Mouse (Mus musculus) gastrocnemius, postnatal 4 days (tissue): ENCODE results near the gene Gon7. TPM values are rescaled to one million over a fixed set of nuclear protein-coding genes. Genes with fewer than 3 reads are reported as not detected.
A peak's percentile ranks its signal among the peaks of the same experiment; 100 is the strongest.

Source experiments
- DNase-seq, 2 experiments: peaks; one replicate each; pipeline ENCODE4 v3.0.0; 2021 to 2022; ENCODE audit warnings: low spot score in 2 of 2, mixed read lengths in 2 of 2
- long read RNA-seq, 2 experiments: library from polyadenylated mRNA; stranded (forward); transcript quantifications; one replicate each; pipeline ENCODE4 v2.0.0; 2021
- total RNA-seq, 2 experiments: library from RNA; stranded (reverse); gene quantifications; 2 replicates each; pipeline ENCODE4 v1.2.3; 2021

Gon7 gene
- total RNA-seq: 10 to 100 TPM in 1 of 2 experiments, 1 to 10 TPM in 1; 9.5 to 10.9 TPM
- long read RNA-seq, experiment 1, transcript Gon7-201 (2 exons, 1,152 nt): major isoform, 8 of 8 reads
- long read RNA-seq, experiment 1, partial matches to known transcripts: 0 of 8 reads
- long read RNA-seq, experiment 1, other reads (novel, unspliced or antisense): 0 of 8 reads
- long read RNA-seq, experiment 2, partial matches to known transcripts: 0 of 4 reads
- long read RNA-seq, experiment 2, other reads (novel, unspliced or antisense): 0 of 4 reads

DNA sequence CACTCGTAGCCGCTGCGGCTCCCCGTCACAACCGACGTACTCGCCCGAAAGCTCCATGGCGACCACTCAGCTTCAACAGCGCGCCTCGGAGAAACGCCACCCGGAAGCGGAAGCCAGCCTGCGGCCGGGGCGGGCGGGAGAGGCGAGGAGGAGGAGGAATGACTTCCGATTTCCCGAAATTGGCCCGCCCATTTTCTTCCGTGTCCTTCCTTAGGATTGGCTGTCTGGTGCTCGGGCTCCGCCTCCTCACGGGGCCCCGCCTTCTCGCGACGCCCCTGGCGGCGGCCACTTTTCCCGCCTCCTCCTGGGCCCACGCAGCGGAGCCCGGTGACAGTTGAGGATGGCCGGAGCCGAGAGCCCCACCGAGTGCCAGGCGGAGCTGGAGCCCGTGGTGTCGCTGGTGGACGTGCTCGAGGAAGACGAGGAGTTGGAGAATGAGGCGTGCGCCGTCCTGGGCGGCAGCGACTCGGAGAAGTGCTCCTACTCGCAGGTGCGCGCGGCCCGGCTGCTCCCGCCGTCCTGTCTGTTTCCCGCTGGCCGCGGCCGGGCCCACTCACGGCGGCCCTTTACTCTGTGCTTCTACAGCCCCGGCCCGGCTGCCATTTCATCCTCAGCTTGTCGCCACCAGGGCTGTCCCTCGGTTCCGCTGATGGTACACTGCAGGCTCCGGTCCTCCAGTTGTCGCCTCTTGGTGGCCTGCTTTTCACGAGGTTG is at the start of gene Gon7, which contains the start of the genes Gm28051 and Ubr7:
Gene Gon7 (minus strand): TSS at position 115 of the 714 bp plus-strand sequence.
Gene Gm28051 (minus strand): TSS at position 77 of the 714 bp plus-strand sequence.
Gene Ubr7 (plus strand): TSS at position 279 of the 714 bp plus-strand sequence.
- peak; percentile 91 to 97 for DNase-seq

DNA sequence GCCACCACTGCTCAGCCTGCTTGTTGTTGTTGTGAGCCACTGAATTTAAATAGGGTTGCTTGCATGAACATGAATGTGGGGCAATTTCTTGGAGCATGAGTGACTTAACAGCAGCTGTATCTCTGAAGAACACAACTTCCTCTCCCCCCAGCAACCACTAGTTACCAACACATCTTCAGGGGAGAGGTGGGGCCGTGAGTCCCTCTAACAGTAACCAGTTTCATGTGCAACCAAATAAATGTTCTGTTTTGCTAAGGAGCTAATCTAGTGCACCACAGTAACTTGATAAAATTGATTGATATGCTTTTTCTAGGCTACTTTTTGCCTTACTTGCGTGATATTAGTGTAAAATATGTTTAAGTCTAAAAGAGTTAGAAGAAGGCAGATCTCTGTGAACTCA is 41.9 kb upstream of the Gon7 start:
- no peak for DNase-seq

DNA sequence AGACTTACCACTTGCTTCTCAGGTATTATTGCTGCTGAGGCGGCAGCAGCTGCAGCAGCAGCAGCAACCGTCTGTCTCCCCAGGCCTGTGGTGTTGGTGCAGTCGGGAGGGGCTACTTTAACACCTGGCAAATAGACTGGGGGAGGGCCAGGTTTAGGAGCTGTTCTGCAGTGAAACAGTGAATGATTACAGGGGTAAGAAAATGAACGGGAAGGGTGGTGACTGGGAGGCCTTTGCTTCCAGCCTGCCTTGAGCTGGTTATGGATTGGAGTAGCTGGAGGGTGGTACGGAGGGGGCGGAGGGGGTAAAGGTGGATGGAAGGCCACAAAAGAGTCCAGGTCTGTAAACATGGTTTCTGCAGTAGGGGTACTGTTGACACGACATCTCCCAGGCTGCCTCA is 30.3 kb upstream of the Gon7 start:
- no peak for DNase-seq

- DNase-seq: no peak
These were observed 28.0 kb upstream of the Gon7 start for GRCm38 (mm10) chr12:102785593-102785985.

DNA sequence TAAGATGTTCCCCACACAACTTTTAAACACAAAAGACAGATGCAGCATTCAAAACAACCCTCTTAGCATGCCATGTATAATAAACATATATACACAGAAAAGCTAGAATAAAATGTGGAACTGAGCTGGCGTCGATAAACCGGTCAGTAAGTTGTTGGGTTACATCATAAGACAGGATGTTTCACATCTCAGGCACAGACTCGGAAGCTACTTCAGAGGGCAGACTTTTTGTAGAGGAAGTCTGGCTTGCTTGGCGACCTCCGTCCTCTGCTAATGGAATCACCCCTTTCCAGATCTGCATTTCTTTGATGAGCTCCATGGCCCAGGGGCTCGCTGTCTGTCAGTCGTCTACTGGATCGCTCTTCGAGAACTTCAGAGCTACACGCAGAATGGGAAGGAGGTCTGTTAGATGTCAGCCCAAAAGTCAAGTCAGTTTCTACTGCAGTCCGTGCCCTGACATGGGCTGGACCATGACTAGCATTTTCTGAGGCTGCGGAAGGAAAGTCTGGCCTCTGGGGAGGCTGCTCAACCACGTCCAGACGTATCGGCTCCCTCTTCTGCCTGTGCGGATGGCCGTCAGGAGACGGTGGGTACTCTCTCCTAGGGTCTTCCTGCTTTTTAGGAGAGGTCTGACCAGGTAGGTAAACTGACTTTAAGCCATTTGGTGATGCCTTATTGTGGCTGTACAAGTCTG is 27.4 kb upstream of the Gon7 start:
- DNase-seq: no peak

- no peak for DNase-seq
These were observed 25.2 kb upstream of the Gon7 start for GRCm38 (mm10) chr12:102782841-102783240.

DNA sequence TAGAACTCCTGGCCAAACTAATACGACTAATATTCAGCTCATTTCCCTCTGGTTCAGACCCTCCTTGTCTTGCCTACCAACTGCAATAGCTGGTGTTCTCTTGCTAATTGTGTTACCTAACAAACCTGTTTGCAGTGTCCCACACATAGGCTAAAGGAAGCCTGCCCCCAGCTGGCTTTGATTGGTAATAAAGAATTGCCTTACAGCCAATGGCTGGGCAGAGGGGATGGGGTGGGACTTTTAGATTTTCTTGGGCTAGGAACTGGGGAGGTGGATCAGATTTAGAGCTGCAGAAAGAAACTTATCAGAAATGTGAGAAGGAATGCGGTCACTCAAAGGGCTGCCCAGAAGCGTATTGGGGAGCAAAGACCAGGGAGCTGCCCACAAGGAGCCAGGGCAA is 21.8 kb upstream of the Gon7 start:
- no peak for DNase-seq

- no peak for DNase-seq
These were observed 20.5 kb upstream of the Gon7 start for GRCm38 (mm10) chr12:102778151-102778550.

GRCm38 (mm10) chr12:102776035-102776434 is 18.4 kb upstream of the Gon7 start:
- no peak for DNase-seq

GRCm38 (mm10) chr12:102772676-102773075 is 15.1 kb upstream of the Gon7 start:
- no peak for DNase-seq

- no peak for DNase-seq
These were observed 14.0 kb upstream of the Gon7 start for GRCm38 (mm10) chr12:102771601-102772000.

DNA sequence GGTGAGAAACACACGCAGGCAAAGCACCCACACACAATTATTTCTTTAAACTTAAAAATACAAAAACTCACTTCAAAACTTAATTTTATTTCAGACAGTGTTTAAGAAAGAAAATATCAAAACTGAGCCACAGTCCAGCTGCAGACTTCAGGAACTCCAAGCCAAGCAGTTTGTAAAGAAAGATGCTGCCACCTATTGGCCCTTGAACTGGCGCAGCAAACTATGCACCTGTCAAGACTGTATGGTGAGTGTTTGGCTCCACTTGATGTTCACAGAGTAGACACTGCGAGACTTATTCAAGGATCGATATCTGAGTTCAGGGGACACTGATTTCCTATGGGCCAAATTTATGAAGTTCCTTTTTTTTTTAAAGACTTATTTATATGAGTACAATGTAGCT is 11.4 kb upstream of the Gon7 start:
- DNase-seq: no peak

GRCm38 (mm10) chr12:102763696-102764095 is 6.1 kb upstream of the Gon7 start:
- no peak for DNase-seq

DNA sequence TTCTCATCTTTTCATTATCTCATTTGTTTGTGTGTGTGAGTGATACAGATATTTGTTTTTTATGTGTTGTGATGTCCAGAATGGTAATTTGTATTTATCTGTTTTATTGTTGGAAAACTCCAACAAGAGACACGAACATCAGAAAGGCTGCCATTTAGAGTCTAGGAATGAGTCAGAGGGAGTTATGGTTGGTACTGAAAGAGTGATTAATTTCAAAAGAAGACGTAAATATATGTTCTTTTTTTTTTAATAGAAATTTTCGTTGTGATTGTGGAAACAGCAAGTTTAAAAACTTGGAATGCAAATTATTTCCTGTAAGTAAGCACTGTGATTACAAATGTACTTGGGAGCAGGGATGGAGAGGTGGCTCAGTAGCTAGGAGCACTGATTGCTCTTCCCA is 4.1 kb upstream of the Gon7 start:
- no peak for DNase-seq

GRCm38 (mm10) chr12:102758936-102759335 is 1.3 kb upstream of the Gon7 start:
- DNase-seq: no peak

DNA sequence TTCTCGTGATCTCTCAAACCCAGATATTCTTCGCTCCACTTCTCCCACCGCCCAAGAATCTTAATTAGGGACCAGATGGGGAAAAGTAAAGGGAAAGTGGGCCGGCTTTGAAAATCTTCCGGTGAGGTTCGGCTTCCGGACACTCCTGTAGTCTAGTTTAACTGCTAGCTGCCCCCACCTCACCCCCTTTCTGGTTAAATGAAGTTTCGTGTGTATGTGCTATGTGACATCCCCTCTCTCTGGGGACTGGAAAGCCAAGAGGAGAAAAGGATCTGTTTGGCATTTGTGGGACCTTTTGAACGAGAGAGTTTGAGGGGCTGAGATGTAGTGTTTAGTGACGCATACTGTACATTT is 777 bp upstream of the Gon7 start, which contains the start of gene Gm20604:
Gene Gm20604 (minus strand): TSS at position 270 of the 354 bp plus-strand sequence.
- no peak for DNase-seq

DNA sequence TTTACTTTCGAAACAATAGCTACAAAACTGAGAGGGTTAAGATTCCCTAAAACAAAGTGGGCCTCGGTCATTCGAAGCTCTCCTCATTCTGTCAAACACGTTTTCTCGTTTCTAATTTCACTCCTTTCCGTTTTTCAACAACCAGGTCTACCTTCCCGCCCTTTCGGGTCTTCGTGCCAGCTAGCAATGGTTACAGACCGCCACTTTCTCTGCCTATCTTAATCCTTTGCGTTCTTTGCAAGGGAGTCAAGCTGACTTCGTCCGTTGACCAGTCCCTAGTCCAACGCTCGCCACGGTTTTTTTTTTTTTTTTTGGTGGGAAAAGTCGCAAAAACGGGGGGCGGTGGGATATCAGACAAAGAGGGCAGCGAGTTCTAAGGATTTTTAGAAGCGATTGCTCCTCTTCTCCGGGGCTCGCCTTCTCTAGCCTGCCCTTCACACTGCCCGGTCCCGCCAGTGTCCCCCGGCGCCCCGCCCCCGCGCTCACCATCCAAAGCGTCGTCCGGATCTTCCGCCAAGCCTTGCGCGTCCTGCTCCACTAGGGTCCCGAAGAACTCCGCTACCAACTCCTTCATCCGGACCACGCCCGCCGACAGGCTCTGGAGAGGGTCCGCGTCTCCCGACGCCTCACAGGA is 431 bp downstream of the Gon7 start:
- peak; percentile 75 to 92 for DNase-seq

DNA sequence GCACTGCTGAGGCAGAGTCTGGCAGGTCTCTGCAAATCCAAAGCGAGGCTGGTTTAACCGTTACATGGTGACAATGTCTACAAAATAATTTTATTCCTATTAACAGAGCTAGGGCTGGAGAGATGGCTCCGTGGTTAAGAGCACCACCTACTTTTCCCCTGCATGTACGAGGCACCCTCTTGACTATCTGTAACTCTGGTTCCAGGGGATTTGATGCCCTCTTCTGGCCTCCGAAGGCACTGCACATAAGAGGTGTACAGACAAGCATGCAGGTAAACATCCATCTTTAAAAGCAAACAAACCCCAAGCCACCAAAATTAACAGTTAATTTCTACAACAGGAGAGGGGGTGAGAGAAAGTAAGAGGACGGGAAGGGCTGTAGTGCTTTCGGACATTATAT is 1.3 kb downstream of the Gon7 start:
- DNase-seq: no peak

- no peak for DNase-seq
These were observed 9.3 kb downstream of the Gon7 start for GRCm38 (mm10) chr12:102748256-102748655.

- no peak for DNase-seq
These were observed 12.8 kb downstream of the Gon7 start for GRCm38 (mm10) chr12:102744839-102745238.
